Mouse (Mus musculus): ENCODE data around the gene Kctd3.
"Not testable (repeated sequence)": the region's sequence is repeated elsewhere in the genome, so short reads cannot be mapped to it uniquely, and the experiment has no call there.

Gene Kctd3

GRCm38 (mm10) chr1:189007239-189007979 is at the start of gene Kctd3:
Kctd3 (minus strand) TSS chr1:189007841.
- DNase-seq (ENCODE audit: low read depth in 2 of 2, low spot score in 2 of 2) = peak; percentile 90 to 93

- no peak for DNase-seq (ENCODE audit: low read depth in 2 of 2, low spot score in 2 of 2)
Measured at GRCm38 (mm10) chr1:189057425-189057824, 49.8 kb upstream of the Kctd3 start.

- no peak for DNase-seq (ENCODE audit: low read depth in 2 of 2, low spot score in 2 of 2)
Measured at GRCm38 (mm10) chr1:189055933-189056332, 48.3 kb upstream of the Kctd3 start.

GRCm38 (mm10) chr1:189054941-189055551 is 47.4 kb upstream of the Kctd3 start:
- DNase-seq (ENCODE audit: low read depth in 2 of 2, low spot score in 2 of 2) = no peak

GRCm38 (mm10) chr1:189054191-189054590 is 46.5 kb upstream of the Kctd3 start:
- no peak for DNase-seq (ENCODE audit: low read depth in 2 of 2, low spot score in 2 of 2)

- DNase-seq (ENCODE audit: low read depth in 2 of 2, low spot score in 2 of 2) = no peak
Measured at GRCm38 (mm10) chr1:189052189-189052588, 44.5 kb upstream of the Kctd3 start.

GRCm38 (mm10) chr1:189050122-189050521 is 42.5 kb upstream of the Kctd3 start:
- no peak for DNase-seq (ENCODE audit: low read depth in 2 of 2, low spot score in 2 of 2)

- DNase-seq (ENCODE audit: low read depth in 2 of 2, low spot score in 2 of 2) = no peak
Measured at GRCm38 (mm10) chr1:189048331-189048730, 40.7 kb upstream of the Kctd3 start.

- no peak for DNase-seq (ENCODE audit: low read depth in 2 of 2, low spot score in 2 of 2)
Measured at GRCm38 (mm10) chr1:189047918-189048317, 40.3 kb upstream of the Kctd3 start.

- DNase-seq (ENCODE audit: low read depth in 2 of 2, low spot score in 2 of 2) = no peak
Measured at GRCm38 (mm10) chr1:189046831-189047230, 39.2 kb upstream of the Kctd3 start.

GRCm38 (mm10) chr1:189046301-189046700 is 38.7 kb upstream of the Kctd3 start:
- no peak for DNase-seq (ENCODE audit: low read depth in 2 of 2, low spot score in 2 of 2)

- no peak for DNase-seq (ENCODE audit: low read depth in 2 of 2, low spot score in 2 of 2)
Measured at GRCm38 (mm10) chr1:189041261-189041660, 33.6 kb upstream of the Kctd3 start.

- DNase-seq (ENCODE audit: low read depth in 2 of 2, low spot score in 2 of 2) = no peak
Measured at GRCm38 (mm10) chr1:189039348-189039747, 31.7 kb upstream of the Kctd3 start.

GRCm38 (mm10) chr1:189032817-189033216 is 25.2 kb upstream of the Kctd3 start:
- DNase-seq (ENCODE audit: low read depth in 2 of 2, low spot score in 2 of 2) = not testable (repeated sequence)

- DNase-seq (ENCODE audit: low read depth in 2 of 2, low spot score in 2 of 2) = no peak
Measured at GRCm38 (mm10) chr1:189030975-189031374, 23.3 kb upstream of the Kctd3 start.

- no peak for DNase-seq (ENCODE audit: low read depth in 2 of 2, low spot score in 2 of 2)
Measured at GRCm38 (mm10) chr1:189028267-189028666, 20.6 kb upstream of the Kctd3 start.

GRCm38 (mm10) chr1:189026885-189027284 is 19.2 kb upstream of the Kctd3 start:
- no peak for DNase-seq (ENCODE audit: low read depth in 2 of 2, low spot score in 2 of 2)

- DNase-seq (ENCODE audit: low read depth in 2 of 2, low spot score in 2 of 2) = no peak
Measured at GRCm38 (mm10) chr1:189023701-189024080, 16.1 kb upstream of the Kctd3 start.

GRCm38 (mm10) chr1:189022925-189023700 is 15.5 kb upstream of the Kctd3 start:
- no peak for DNase-seq (ENCODE audit: low read depth in 2 of 2, low spot score in 2 of 2)

GRCm38 (mm10) chr1:189015372-189015771 is 7.7 kb upstream of the Kctd3 start:
- no peak for DNase-seq (ENCODE audit: low read depth in 2 of 2, low spot score in 2 of 2)

- no peak for DNase-seq (ENCODE audit: low read depth in 2 of 2, low spot score in 2 of 2)
Measured at GRCm38 (mm10) chr1:189013587-189013921, 5.9 kb upstream of the Kctd3 start.
